Mouse (Mus musculus) embryonic facial prominence, embryonic 11.5 days (tissue): Measurements from ENCODE around the gene Eno1. TPM values are rescaled to one million over a fixed set of nuclear protein-coding genes. Genes with fewer than 3 reads are reported as not detected.

Source experiments
- ATAC-seq: fragments of 200-750 bp; cut with Nextera tagmentation; replicated peaks from 2 replicates; pipeline ENCODE4 v1.8.0; 2017; ENCODE audit warnings: low read depth; ENCODE audit not compliant: insufficient number of reproducible peaks, low FRiP score, low TSS enrichment
- DNase-seq: peaks from one replicate; pipeline ENCODE4 v3.0.0-alpha.2; 2015; ENCODE audit warnings: low spot score
- H3K27ac ChIP-seq: fragments of 300-500 bp; sonication (generic); replicated peaks from 2 replicates; pipeline ENCODE4 v1.5.1; 2014; ENCODE audit warnings: mild to moderate bottlenecking, low read depth, low read length, control low read depth
- H3K27me3 ChIP-seq: fragments of 300-500 bp; sonication (generic); 2 replicates; pipeline ENCODE4 v1.6.1; 2014; ENCODE audit warnings: mild to moderate bottlenecking, low read length, moderate library complexity, mixed read lengths; ENCODE audit not compliant: control insufficient read depth, insufficient read depth
- H3K36me3 ChIP-seq: fragments of 300-500 bp; sonication (generic); replicated peaks from 2 replicates; pipeline ENCODE4 v1.6.1; 2014; ENCODE audit warnings: low read depth, mild to moderate bottlenecking, low read length, moderate library complexity, mixed read lengths; ENCODE audit not compliant: control insufficient read depth, insufficient read depth
- H3K4me1 ChIP-seq: fragments of 300-500 bp; sonication (generic); 2 replicates; pipeline ENCODE4 v1.6.1; 2014; ENCODE audit warnings: low read length, mixed read lengths; ENCODE audit not compliant: control insufficient read depth, insufficient read depth
- H3K4me2 ChIP-seq: fragments of 300-500 bp; sonication (generic); 2 replicates; pipeline ENCODE4 v1.6.1; 2014; ENCODE audit warnings: low read depth, mild to moderate bottlenecking, control low read depth, low read length, moderate library complexity
- H3K4me3 ChIP-seq: fragments of 300-500 bp; sonication (generic); 2 replicates; pipeline ENCODE4 v1.5.1; 2014; ENCODE audit warnings: low read depth, low read length, control low read depth
- H3K9ac ChIP-seq: fragments of 300-500 bp; sonication (generic); replicated peaks from 2 replicates; pipeline ENCODE4 v1.6.1; 2014; ENCODE audit warnings: mild to moderate bottlenecking, control low read depth, low read length
- H3K9me3 ChIP-seq: fragments of 300-500 bp; sonication (generic); replicated peaks from 2 replicates; pipeline ENCODE4 v1.6.1; 2016; ENCODE audit warnings: mild to moderate bottlenecking, low read length, inconsistent platforms, mixed read lengths; ENCODE audit not compliant: control insufficient read depth
- WGBS: fragments of 180-500 bp; shearing (Covaris S2); extraction: QIAGEN DNeasy Blood & Tissue Kit; methylation state at CpG from one replicate; pipeline ENCODE4 v1.1.7; 2014; 5-methylcytosine and 5-hydroxymethylcytosine counted together
- polyA plus RNA-seq: library from polyadenylated mRNA; unstranded; fragments of >200 nt; fragmentation: Nextera tagmentation; extraction: Ambion mirVana; gene quantifications from 2 replicates; pipeline ENCODE4 v1.2.1, GENCODE M21; 2014

The Eno1 gene
- 1,873 and 2,043 TPM in 2 replicates for polyA plus RNA-seq

GRCm38 (mm10) chr4:150236521-150237481 is at the start of gene Eno1:
Gene Eno1 (plus strand): TSS chr4:150236721.
- Histone ChIP-seq H3K9me3 (no peaks in the 10 kb centered on the region), H3K27ac (peak within 1 kb of the TSS; percentile 97), H3K4me1 (peaks cover 7% of the 10 kb centered on the region), H3K9ac (peak within 1 kb of the TSS; percentile 84), H3K4me2 (peak within 1 kb of the TSS; percentile 78), H3K27me3 (no peaks in the 10 kb centered on the region), H3K36me3 (peaks cover 2% of the 10 kb centered on the region; the same call in 1 of the 2 replicates), H3K4me3 (peak within 1 kb of the TSS; percentile 77)
- peak; percentile 99 for ATAC-seq
- DNase-seq = peak; percentile 99
- under 1% methylated on average over 69 of the region's 78 CpGs for WGBS

GRCm38 (mm10) chr4:150188236-150188635 is 48.3 kb upstream of the Eno1 start:
- Histone ChIP-seq H3K9ac (no peak overlapping the region), H3K9me3 (no peaks in the 10 kb centered on the region), H3K27ac (no peak overlapping the region), H3K4me2 (no peak overlapping the region), H3K4me1 (no peaks in the 10 kb centered on the region; the same call in 1 of the 2 replicates), H3K36me3 (no peaks in the 10 kb centered on the region), H3K27me3 (no peaks in the 10 kb centered on the region), H3K4me3 (no peak overlapping the region)
- ATAC-seq = no peak
- 47% methylated on average over 11 of the region's 11 CpGs for WGBS
- DNase-seq = no peak

DNA sequence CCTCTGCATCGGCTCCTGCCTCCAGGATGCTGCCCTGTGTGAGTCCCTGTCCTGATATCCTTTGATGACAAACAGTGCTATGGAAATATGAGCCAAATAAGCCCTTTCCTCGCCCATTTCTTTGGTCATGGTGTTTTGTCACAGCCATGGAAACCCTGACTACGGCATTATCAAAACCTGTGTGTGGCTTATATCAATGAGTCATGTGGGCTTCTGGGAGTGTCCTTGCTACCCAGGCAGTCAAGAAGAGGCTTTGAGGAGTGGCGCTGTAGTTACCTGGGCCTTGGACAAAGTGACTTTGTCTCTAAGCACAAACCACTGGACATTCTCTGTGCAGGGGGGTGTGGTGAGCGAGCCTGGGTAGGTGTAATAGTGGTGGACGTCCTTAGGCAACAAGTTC is 44.3 kb upstream of the Eno1 start:
- no peak overlapping the region for H3K27ac ChIP-seq
- ATAC-seq = no peak
- no peak overlapping the region for H3K4me2 ChIP-seq
- 78% methylated on average over 6 of the region's 6 CpGs for WGBS
- no peaks in the 10 kb centered on the region for H3K27me3 ChIP-seq
- H3K4me1 ChIP-seq = no peaks in the 10 kb centered on the region; the same call in 1 of the 2 replicates
- no peaks in the 10 kb centered on the region for H3K36me3 ChIP-seq
- H3K9ac ChIP-seq = no peak overlapping the region
- H3K4me3 ChIP-seq = no peak overlapping the region
- DNase-seq = no peak
- H3K9me3 ChIP-seq = no peaks in the 10 kb centered on the region

DNA sequence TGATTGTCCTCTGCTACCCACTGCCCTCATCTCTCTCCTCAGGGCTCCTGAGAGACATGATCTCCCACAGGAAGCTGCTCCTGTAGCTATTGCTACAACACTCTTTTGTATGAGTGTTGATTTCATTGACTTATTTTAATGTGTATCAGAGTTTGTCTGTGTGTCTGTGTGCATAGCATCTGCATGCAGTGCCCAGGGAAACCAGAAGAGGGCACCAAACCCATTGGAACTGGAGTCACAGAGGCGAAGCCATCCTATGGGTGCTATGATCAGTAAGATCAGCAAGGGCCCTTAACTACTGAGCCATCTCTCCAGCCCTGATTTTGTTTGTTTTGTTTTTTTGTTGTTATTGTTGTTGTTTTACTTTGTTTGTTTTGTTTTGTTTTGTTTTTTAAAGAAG is 42.6 kb upstream of the Eno1 start:
- no peak overlapping the region for H3K4me2 ChIP-seq
- no peak overlapping the region for H3K4me3 ChIP-seq
- no peaks in the 10 kb centered on the region for H3K36me3 ChIP-seq
- H3K27me3 ChIP-seq = no peaks in the 10 kb centered on the region
- 55% methylated on average over 1 of the region's 1 CpGs for WGBS
- H3K27ac ChIP-seq = no peak overlapping the region
- no peaks in the 10 kb centered on the region; the same call in 1 of the 2 replicates for H3K4me1 ChIP-seq
- ATAC-seq (no peak), DNase-seq (peak; percentile 60)
- no peak overlapping the region for H3K9ac ChIP-seq
- no peaks in the 10 kb centered on the region for H3K9me3 ChIP-seq

DNA sequence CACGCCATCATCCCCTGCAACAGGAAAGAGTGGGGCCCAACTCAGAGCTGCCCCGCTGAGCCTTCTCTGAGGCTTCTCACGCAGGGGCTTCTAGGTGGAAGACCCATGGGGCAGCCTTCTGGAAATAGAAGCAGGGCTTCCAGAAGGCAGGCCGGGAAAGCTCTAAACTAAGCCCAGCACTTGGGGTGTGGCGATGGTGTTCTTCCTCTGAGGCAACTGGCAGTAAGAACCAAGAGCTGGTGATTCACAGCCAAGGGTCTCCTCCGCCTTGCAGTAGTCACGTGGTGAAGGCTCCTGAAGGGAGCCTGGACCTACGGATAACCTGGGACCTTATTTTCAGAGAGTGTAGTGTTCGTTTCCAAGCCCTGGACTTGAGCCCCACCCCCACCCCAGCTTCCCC is 38.3 kb upstream of the Eno1 start:
- H3K4me3 ChIP-seq = no peak overlapping the region
- no peaks in the 10 kb centered on the region for H3K4me1 ChIP-seq
- WGBS = 81% methylated on average over 9 of the region's 9 CpGs
- H3K27ac ChIP-seq = no peak overlapping the region
- DNase-seq = no peak
- no peak for ATAC-seq
- H3K4me2 ChIP-seq = no peak overlapping the region
- H3K9me3 ChIP-seq = no peaks in the 10 kb centered on the region
- H3K9ac ChIP-seq = no peak overlapping the region
- H3K27me3 ChIP-seq = no peaks in the 10 kb centered on the region
- H3K36me3 ChIP-seq = no peaks in the 10 kb centered on the region

DNA sequence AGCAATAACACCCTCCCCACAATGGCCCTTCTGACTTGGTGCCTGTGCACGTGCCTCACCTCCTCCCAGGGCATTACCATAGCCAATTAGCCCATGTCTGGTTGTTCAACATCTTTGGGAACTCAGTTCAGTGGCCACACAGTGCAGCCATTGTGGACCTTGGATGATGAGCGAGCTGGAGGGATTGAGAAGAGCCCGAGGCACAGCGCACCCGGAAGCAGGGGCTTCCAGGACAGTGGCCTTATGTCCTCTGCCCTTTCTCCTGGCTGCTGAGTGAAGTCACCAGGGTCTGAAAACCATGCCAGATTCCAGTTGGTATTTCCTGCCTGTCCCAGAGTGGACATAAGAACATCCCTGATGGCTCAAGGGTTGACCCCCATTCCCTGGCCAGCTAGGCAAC is 35.3 kb upstream of the Eno1 start, which contains the start of gene Car6:
Car6 (minus strand) TSS at position 101 of the 400 bp plus-strand sequence.
- WGBS = 38% methylated on average over 5 of the region's 5 CpGs
- Histone ChIP-seq H3K4me2 (no peak within 1 kb of the TSS), H3K36me3 (no peaks in the 10 kb centered on the region), H3K9ac (no peak within 1 kb of the TSS), H3K4me1 (no peaks in the 10 kb centered on the region), H3K9me3 (no peaks in the 10 kb centered on the region), H3K27ac (no peak within 1 kb of the TSS), H3K27me3 (no peaks in the 10 kb centered on the region; the same call in 1 of the 2 replicates), H3K4me3 (no peak within 1 kb of the TSS)
- ATAC-seq = no peak
- no peak for DNase-seq

- no peaks in the 10 kb centered on the region for H3K36me3 ChIP-seq
- no peak overlapping the region for H3K4me2 ChIP-seq
- DNase-seq = no peak
- no peak overlapping the region for H3K4me3 ChIP-seq
- ATAC-seq = no peak
- no peaks in the 10 kb centered on the region for H3K4me1 ChIP-seq
- no peak overlapping the region for H3K27ac ChIP-seq
- no peaks in the 10 kb centered on the region; the same call in 1 of the 2 replicates for H3K27me3 ChIP-seq
- H3K9ac ChIP-seq = no peak overlapping the region
- WGBS = 77% methylated on average over 5 of the region's 5 CpGs
- H3K9me3 ChIP-seq = no peaks in the 10 kb centered on the region
These were observed 33.8 kb upstream of the Eno1 start for GRCm38 (mm10) chr4:150202702-150203101.

DNA sequence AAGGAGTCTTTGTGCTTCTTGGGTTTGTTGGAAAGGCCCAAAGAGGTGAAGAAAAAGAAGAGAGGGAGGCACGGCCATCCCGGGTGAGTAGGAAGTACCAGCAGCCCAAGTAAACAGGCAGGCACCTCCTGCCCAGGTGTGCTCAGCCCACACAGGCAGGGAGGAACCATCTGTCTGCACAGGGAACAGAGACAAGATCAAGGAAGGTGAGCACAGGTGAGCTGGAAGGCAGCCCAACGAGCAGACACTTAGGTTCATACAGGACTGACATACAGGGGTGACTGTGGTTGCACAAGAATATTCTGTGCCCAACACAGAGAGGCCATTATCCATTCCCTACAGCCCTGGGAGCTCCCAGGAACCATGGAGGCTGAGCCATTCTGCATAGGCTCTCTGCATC is 31.6 kb upstream of the Eno1 start:
- Histone ChIP-seq H3K27ac (no peak overlapping the region), H3K4me1 (no peaks in the 10 kb centered on the region), H3K27me3 (no peaks in the 10 kb centered on the region; the same call in 1 of the 2 replicates), H3K4me3 (no peak overlapping the region), H3K9ac (no peak overlapping the region), H3K9me3 (no peaks in the 10 kb centered on the region), H3K4me2 (no peak overlapping the region), H3K36me3 (no peaks in the 10 kb centered on the region)
- DNase-seq (no peak), ATAC-seq (no peak)
- WGBS = 72% methylated on average over 3 of the region's 3 CpGs
